Mouse (Mus musculus): Measurements from ENCODE around the gene Ky. TPM values are rescaled to one million over a fixed set of nuclear protein-coding genes. Genes with fewer than 3 reads are reported as not detected.

Ky gene
- polyA plus RNA-seq (2015; fragmentation: Nextera tagmentation; extraction: Ambion mirVana) = 0.72 and 1.2 TPM in 2 replicates

DNA sequence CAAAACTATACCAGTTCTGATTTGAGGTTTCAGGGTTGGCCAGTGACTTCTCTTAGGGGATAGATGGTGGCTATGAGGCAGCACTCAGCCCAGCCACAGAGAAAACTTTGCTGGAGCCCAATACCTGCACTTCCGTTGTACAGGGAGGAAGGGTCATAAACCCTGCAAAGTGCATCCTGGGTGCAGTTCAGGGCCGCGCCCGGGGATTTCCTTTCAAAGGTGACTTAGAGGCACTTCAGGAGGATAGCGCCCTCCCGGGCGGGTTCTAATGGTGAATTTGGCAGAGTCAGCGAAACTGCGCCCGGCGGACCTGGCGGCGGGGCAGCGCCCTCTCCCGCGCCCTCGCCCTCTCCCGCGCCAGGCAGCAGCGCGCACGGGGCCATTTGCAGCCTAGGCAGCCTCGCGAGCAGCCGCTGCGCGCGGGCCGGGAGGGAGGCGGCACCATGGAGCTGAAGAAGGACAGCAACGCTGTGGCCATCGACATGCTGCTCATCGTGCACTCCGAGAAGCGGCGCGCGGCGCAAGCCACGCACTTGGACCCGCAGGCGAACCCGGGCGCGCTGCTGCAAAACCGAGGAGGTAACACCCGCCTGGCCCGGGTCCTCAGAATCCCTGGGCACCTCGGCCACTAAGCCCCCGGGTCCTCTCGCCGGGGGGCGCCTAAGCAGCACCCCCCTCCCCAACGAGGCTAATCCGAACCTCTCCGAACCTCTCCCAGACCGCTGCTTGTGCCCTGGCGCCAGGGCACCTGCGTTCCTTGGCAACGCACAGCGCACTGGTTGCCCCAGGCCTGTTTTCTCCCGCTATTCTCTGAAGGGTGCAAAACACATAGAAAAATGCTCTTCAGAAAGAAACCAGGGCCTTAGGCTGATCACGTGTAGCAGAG, at the start of gene Ky:
Ky (plus strand) TSS at position 51 of the 886 bp plus-strand sequence.

Other genes with a start within 250 kb of the Ky start
- gene Ephb1, start 151.1 kb upstream of the Ky start, polyA plus RNA-seq (2015; fragmentation: Nextera tagmentation; extraction: Ambion mirVana) = 31.0 and 31.8 TPM in 2 replicates
- gene Anapc13, start 120.5 kb downstream of the Ky start, polyA plus RNA-seq (2015; fragmentation: Nextera tagmentation; extraction: Ambion mirVana) = 166 and 174 TPM in 2 replicates
- 30.5 and 31.9 TPM in 2 replicates for gene Cep63, start 120.8 kb downstream of the Ky start, polyA plus RNA-seq (2015; fragmentation: Nextera tagmentation; extraction: Ambion mirVana)
- 23.0 and 28.3 TPM in 2 replicates for gene Amotl2, start 210.9 kb downstream of the Ky start, polyA plus RNA-seq (2015; fragmentation: Nextera tagmentation; extraction: Ambion mirVana)